Mouse (Mus musculus): ENCODE measurements around the gene Mrps9. TPM values are rescaled to one million over a fixed set of nuclear protein-coding genes. Genes with fewer than 3 reads are reported as not detected.
"Not testable (repeated sequence)": the region's sequence is repeated elsewhere in the genome, so short reads cannot be mapped to it uniquely, and the experiment has no call there.

Gene Mrps9
- polyA plus RNA-seq, 1 experiment: 26.8 TPM

DNA sequence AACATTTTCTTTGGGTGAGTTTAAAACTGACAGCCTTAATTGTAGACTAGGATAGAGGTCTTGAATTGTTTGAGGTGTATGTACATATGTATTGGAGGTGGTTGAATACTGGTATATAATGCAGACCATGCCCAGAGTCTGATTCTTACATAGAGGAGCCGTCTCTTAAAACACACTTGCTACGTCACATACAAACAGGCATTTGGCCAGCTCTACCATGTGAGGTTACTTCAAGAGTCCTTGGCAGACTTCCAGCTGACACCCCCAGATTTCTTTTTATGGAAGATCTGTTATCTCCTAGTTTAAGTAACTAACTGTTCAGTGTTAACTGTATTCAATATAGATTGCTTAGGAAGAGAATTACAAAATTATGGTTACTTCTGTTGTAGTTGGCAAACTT lies 23.1 kb downstream of the Mrps9 start:
- H3K4me1 ChIP-seq (ENCODE audit: control insufficient read depth, insufficient read depth, low read length): no peaks in the 10 kb centered on the region
- no peak overlapping the region for H3K4me3 ChIP-seq (replicated peaks; ENCODE audit: extremely low read depth, low read depth, low read length)
- TF ChIP-seq CTCF (IDR thresholded peaks at IDR 0.05; ENCODE audit: insufficient read depth, low read length) (no peak), POLR2A (IDR thresholded peaks at IDR 0.05; ENCODE audit: borderline replicate concordance, extremely low read depth, low read depth, low read length) (no peak)
- 65% methylated on average over 2 of the region's 2 CpGs for WGBS
- DNase-seq: no peak

DNA sequence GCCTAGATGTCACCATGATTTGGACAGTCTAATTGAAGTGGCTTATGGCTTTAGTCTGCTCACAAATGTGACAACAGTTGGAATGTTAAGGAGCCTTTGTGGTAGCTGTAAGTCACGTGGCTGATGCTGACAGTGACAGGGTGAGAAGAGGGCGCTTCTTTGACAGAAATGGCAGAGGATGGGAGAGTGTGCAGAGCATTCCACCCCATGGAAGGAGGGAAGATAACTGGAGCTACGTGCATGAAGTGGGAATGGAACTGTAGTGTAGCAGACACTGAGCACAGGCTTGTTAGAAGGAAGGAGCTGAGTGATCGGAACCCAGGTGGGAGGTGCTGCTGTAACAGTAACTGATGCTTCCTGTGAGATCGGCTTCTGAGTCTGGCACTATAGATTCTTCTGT lies 24.2 kb downstream of the Mrps9 start:
- TF ChIP-seq POLR2A (IDR thresholded peaks at IDR 0.05; ENCODE audit: borderline replicate concordance, extremely low read depth, low read depth, low read length) (no peak), CTCF (IDR thresholded peaks at IDR 0.05; ENCODE audit: insufficient read depth, low read length) (no peak)
- no peaks in the 10 kb centered on the region for H3K4me1 ChIP-seq (ENCODE audit: control insufficient read depth, insufficient read depth, low read length)
- H3K4me3 ChIP-seq (replicated peaks; ENCODE audit: extremely low read depth, low read depth, low read length): no peak overlapping the region
- WGBS: 81% methylated on average over 5 of the region's 5 CpGs
- no peak for DNase-seq

DNA sequence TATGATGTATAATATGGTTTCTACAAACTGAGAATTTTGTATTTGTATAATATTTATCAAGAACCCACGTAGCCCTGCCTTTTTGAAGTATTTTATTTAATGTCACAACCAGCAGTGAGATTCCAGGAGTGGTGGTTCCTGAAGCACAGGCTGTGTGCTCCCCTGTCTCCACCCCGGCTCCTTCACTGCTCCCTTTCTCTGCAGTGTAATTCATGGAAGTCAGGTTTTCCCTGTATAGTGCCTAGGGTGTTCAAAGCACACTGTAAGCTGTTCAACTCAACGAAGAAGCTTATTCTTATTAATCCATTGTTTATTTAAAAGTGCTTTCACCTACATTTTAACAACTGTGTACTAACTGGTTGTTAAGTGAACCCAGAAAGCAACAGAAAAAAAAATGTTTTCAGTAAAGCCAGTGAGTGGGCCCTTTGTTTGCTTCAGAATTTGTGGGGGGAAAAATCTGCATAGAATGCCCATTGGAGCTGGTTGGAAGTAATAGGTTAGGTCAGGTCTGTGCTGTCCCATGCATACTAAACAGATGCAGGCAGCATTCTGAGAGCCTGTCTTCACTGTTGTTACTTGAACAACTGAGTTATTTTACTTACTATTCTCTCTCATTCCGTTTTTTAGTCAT lies 25.5 kb downstream of the Mrps9 start:
- H3K4me1 ChIP-seq (ENCODE audit: control insufficient read depth, insufficient read depth, low read length): no peaks in the 10 kb centered on the region
- WGBS: 80% methylated on average over 4 of the region's 4 CpGs
- no peak for TF ChIP-seq CTCF (IDR thresholded peaks at IDR 0.05; ENCODE audit: insufficient read depth, low read length)
- TF ChIP-seq POLR2A (IDR thresholded peaks at IDR 0.05; ENCODE audit: borderline replicate concordance, extremely low read depth, low read depth, low read length): no peak

DNA sequence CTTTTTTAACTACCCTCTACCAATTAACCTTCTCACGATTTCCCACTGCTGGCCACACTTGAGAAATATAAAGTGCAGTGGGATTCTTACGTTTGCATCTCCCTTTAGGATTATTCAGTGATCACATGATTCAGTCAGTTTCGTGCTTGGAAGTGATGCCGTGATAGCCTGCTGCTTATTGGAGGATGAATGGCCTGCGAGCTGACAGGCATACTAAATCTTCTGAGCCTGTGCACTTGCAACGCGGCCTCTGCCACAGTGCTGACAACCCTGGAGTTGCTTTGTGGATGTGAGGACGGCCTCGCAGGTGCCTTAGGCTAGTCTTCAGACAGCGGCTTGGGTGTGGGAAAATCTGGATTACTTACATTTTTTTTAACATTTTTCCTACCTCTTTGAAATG lies 26.2 kb downstream of the Mrps9 start:
- WGBS: 91% methylated on average over 10 of the region's 10 CpGs
- no peak for DNase-seq
- Histone ChIP-seq H3K4me1 (ENCODE audit: control insufficient read depth, insufficient read depth, low read length) (no peaks in the 10 kb centered on the region), H3K4me3 (replicated peaks; ENCODE audit: extremely low read depth, low read depth, low read length) (no peak overlapping the region)
- TF ChIP-seq CTCF (IDR thresholded peaks at IDR 0.05; ENCODE audit: insufficient read depth, low read length): no peak
- TF ChIP-seq POLR2A (IDR thresholded peaks at IDR 0.05; ENCODE audit: borderline replicate concordance, extremely low read depth, low read depth, low read length): no peak

More for the DNA sequence above, 25.5 kb downstream of the Mrps9 start:
- DNase-seq: no peak
- no peak overlapping the region for H3K4me3 ChIP-seq (replicated peaks; ENCODE audit: extremely low read depth, low read depth, low read length)

DNA sequence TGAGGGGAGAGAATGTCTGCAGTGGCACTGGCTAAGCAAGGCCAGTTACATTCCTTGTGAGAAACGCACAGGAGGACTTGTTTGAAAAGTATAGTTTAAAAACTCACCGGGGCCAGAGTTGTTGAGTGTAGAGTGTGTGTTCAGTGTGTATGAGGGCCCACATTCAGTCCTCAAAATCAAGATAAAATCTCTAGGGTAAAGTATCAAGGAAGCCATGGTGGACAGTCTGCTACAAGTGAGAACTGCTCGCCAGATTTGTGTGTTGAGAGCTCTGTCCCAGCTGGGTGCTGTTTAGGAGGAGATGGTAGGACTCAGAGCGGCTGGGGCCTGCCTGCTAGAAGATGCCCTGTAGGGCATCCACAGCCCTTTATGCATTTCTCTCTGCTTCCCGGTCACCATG lies 27.8 kb downstream of the Mrps9 start:
- no peak for DNase-seq
- WGBS: 78% methylated on average over 5 of the region's 5 CpGs
- Histone ChIP-seq H3K4me1 (ENCODE audit: control insufficient read depth, insufficient read depth, low read length) (no peaks in the 10 kb centered on the region), H3K4me3 (replicated peaks; ENCODE audit: extremely low read depth, low read depth, low read length) (no peak overlapping the region)
- TF ChIP-seq CTCF (IDR thresholded peaks at IDR 0.05; ENCODE audit: insufficient read depth, low read length): no peak
- TF ChIP-seq POLR2A (IDR thresholded peaks at IDR 0.05; ENCODE audit: borderline replicate concordance, extremely low read depth, low read depth, low read length): no peak

DNA sequence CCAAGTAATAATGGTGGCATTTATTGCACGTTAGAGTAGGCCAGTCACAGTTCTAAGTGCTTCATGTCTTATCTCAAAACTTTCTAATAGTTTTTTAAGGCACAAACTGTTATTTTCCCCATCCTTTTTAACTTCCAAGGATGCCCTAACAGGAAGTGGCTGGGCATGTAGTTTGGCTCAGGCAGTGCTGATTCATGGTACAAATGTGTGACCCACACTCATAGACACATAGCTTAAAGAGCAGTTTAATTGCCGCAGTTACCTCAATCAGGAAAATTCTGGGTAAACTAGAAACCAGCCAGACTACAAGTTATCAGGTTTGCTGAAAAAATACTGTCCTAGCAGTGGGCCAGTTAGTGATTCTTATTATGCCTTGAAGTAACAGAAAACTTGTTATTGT lies 31.2 kb downstream of the Mrps9 start:
- no peak for DNase-seq

DNA sequence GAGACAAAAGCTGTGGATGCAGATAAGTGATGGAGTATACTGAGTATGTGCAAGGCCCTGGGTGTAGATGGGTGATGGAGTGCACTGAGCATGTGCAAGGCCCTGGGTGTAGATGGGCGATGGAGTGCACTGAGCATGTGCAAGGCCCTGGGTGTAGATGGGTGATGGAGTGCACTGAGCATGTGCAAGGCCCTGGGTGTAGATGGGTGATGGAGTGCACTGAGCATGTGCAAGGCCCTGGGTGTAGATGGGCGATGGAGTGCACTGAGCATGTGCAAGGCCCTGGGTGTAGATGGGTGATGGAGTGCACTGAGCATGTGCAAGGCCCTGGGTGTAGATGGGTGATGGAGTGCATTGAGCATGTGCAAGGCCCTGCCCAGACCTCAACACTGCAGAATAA lies 32.4 kb downstream of the Mrps9 start:
- WGBS: 100% methylated on average over 1 of the region's 2 CpGs
- not testable (repeated sequence) for H3K4me1 ChIP-seq (ENCODE audit: control insufficient read depth, insufficient read depth, low read length); H3K4me3 ChIP-seq (replicated peaks; ENCODE audit: extremely low read depth, low read depth, low read length); DNase-seq

More for the DNA sequence above, 31.2 kb downstream of the Mrps9 start:
- 83% methylated on average over 2 of the region's 2 CpGs for WGBS
- no peak for TF ChIP-seq CTCF (IDR thresholded peaks at IDR 0.05; ENCODE audit: insufficient read depth, low read length)
- TF ChIP-seq POLR2A (IDR thresholded peaks at IDR 0.05; ENCODE audit: borderline replicate concordance, extremely low read depth, low read depth, low read length): no peak
- no peaks in the 10 kb centered on the region for H3K4me1 ChIP-seq (ENCODE audit: control insufficient read depth, insufficient read depth, low read length)
- no peak overlapping the region for H3K4me3 ChIP-seq (replicated peaks; ENCODE audit: extremely low read depth, low read depth, low read length)

DNA sequence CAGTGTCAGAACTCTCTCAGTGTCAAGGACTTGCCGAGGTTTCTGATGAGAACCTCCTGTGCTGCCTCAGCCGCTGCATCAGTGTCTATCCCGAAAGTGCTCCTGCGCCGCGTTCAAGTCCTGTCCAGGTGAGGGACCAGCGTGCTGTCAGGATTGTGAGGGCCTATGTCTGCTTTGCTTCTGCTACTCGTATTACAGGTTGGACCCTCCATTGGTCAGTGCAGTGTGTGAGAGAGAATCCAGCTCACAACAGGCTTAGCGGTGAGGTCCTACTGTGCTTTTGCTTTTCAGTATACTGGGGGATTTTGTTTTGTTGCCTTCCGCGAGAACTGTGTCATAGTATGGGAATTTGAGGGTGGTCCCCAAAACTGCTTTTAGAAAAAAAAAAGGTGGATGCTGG lies 36.8 kb downstream of the Mrps9 start:
- WGBS: 92% methylated on average over 11 of the region's 11 CpGs

DNA sequence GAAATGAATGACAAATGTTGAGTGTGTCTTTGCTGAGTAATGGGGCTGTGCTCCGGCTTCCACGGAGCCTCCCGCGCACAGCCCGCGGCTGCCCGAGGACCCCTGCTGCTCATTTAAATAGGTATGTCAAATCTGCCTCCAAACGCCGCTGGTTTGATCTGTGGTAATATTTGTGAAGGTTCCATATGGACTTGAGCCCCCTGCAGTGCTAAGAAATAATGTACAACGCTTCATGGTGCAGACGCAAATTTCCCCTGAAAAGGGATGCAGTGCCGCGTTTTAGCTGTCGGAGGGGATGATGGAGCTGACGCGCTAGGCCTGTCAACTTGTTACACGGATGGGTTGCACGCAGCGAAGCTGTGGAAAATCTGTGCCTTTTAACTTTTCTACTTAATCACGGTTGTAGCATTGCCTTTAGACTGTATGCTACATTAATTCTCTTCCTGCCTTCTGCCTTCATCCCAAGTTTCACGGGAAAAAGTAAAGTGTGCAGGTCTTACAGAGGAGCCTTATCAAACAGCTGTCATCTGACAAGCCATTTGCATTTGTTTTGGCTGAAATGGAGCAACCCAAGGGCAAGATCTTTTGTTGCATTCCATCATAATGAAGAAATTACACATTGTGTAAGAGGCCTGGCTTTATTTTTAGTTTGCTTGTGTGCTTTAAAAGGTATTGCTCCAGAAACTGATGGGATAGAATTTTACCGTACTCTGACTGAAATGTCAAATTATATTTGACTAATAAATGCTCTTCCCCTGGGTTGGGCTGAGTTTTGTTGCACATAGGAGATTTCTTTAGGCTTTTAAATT lies 37.7 kb downstream of the Mrps9 start:
- WGBS: 72% methylated on average over 22 of the region's 22 CpGs
- Histone ChIP-seq H3K4me1 (ENCODE audit: control insufficient read depth, insufficient read depth, low read length) (no peaks in the 10 kb centered on the region), H3K4me3 (replicated peaks; ENCODE audit: extremely low read depth, low read depth, low read length) (no peak overlapping the region)
- TF ChIP-seq POLR2A (IDR thresholded peaks at IDR 0.05; ENCODE audit: borderline replicate concordance, extremely low read depth, low read depth, low read length) (no peak), CTCF (IDR thresholded peaks at IDR 0.05; ENCODE audit: insufficient read depth, low read length) (no peak)
- DNase-seq: no peak

More for the DNA sequence above, 36.8 kb downstream of the Mrps9 start:
- no peak overlapping the region for H3K4me3 ChIP-seq (replicated peaks; ENCODE audit: extremely low read depth, low read depth, low read length)
- TF ChIP-seq POLR2A (IDR thresholded peaks at IDR 0.05; ENCODE audit: borderline replicate concordance, extremely low read depth, low read depth, low read length) (no peak), CTCF (IDR thresholded peaks at IDR 0.05; ENCODE audit: insufficient read depth, low read length) (no peak)
- no peak for DNase-seq
- no peaks in the 10 kb centered on the region for H3K4me1 ChIP-seq (ENCODE audit: control insufficient read depth, insufficient read depth, low read length)

DNA sequence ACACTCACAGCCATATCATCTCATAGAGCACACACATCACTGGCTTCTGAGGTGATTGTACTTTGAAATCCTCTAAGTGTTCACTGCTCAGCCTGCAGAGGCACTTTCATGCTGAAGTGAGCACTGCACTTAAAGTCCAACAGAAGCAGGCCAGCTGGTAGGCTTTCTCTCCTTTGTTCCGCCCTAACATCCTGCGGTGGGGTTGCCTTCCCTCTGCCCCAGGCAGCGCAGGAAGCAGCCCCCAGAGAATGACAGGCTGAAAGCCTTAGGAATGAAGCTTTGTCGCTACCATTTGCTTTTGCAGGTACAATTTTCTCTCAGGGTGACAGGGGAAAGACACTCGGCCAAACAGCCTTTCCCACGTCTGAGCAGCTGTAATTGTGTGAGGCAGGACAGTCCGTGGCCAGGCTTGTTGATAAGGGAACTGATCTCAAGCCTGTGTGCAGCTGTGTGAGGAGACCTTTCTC lies 38.4 kb downstream of the Mrps9 start:
- DNase-seq: no peak
- TF ChIP-seq CTCF (IDR thresholded peaks at IDR 0.05; ENCODE audit: insufficient read depth, low read length) (no peak), POLR2A (IDR thresholded peaks at IDR 0.05; ENCODE audit: borderline replicate concordance, extremely low read depth, low read depth, low read length) (no peak)
- Histone ChIP-seq H3K4me1 (ENCODE audit: control insufficient read depth, insufficient read depth, low read length) (no peaks in the 10 kb centered on the region), H3K4me3 (replicated peaks; ENCODE audit: extremely low read depth, low read depth, low read length) (no peak overlapping the region)
- 60% methylated on average over 7 of the region's 7 CpGs for WGBS

Data from lung, adult 2 months (tissue).